Mouse (Mus musculus): ENCODE data around the gene Olfr352.

Olfr352 gene

GRCm38 (mm10) chr2:36868160-36868559 lies at the start of gene Olfr352:
TSS of gene Olfr352 (plus strand) at chr2:36868460.
- no peak for DNase-seq (ENCODE audit: low read depth)

GRCm38 (mm10) chr2:36846010-36846409 lies 22.2 kb upstream of the Olfr352 start, which contains the start of gene Olfr350:
TSS of gene Olfr350 (plus strand) at chr2:36846310.
- DNase-seq (ENCODE audit: low read depth) = no peak

- no peak for DNase-seq (ENCODE audit: low read depth)
These were observed 5.7 kb upstream of the Olfr352 start, which contains the start of gene Olfr351 for GRCm38 (mm10) chr2:36862560-36862959. TSS of gene Olfr351 (minus strand) at chr2:36862660.

GRCm38 (mm10) chr2:36892836-36893235 lies 24.6 kb downstream of the Olfr352 start, which contains the start of gene Olfr353:
TSS of gene Olfr353 (minus strand) at chr2:36892936.
- no peak for DNase-seq (ENCODE audit: low read depth)

- DNase-seq (ENCODE audit: low read depth) = no peak
These were observed 28.9 kb downstream of the Olfr352 start for GRCm38 (mm10) chr2:36897114-36897513.

- no peak for DNase-seq (ENCODE audit: low read depth)
These were observed 37.1 kb downstream of the Olfr352 start, which contains the start of gene Olfr354 for GRCm38 (mm10) chr2:36905380-36905779. TSS of gene Olfr354 (plus strand) at chr2:36905680.

Measured in fibroblast of lung, adult 2 months (primary cell).